Mouse (Mus musculus) heart, postnatal 0 days (tissue): ENCODE results near the gene Btbd18.

Experiments used
- CTCF ChIP-seq: IDR thresholded peaks from 2 replicates; pipeline ENCODE4 v1.5.1; 2016; ENCODE audit warnings: antibody characterized with exemption, control low read depth, low read depth
- EP300 ChIP-seq: IDR thresholded peaks from 2 replicates; pipeline ENCODE4 v1.6.1; 2016; ENCODE audit warnings: antibody characterized with exemption, low read depth

- no peak for TF ChIP-seq CTCF
- no peak for TF ChIP-seq EP300
Measured at GRCm38 (mm10) chr2:84688080-84688844, 29.4 kb downstream of the Btbd18 start.
